Comparison of ENCODE assay signal across 9 mouse cellular contexts in the genomic region with DNA sequence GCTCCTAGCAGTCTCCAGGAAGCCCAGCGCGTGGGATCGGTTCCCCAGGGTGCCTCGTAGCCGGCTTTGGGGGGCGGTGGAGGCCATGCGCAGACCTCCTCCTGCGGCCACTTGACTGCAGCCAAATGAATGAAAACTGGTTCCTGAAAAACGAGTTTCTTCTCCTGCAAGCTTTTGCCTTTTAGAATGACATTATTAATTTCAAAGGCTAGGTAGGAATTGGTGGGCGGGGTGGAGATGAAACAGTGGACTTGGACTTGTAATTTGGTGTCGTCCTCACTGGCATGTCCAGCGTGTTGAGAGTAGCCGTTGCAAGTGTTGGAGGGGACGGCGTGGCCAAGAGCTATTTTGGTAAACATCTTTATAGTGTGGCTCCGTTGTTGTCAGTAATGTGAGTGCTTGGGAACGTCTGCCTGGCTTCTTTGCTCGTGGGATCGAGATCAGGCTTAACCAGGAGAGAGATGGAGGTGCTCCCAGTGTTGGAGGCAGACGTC. TPM values are rescaled to one million over a fixed set of nuclear protein-coding genes. Genes with fewer than 3 reads are reported as not detected.
DNase-seq lines count a peak whose midpoint lies in the region; ATAC-seq and TF ChIP-seq lines count a peak whose summit lies in the region.
"Had no signal": no experiment of that assay in that cellular context is flagged by ENCODE, and none has a peak within 500 bp of the region (broad histone marks: within the 10 kb centered on the region; RNA-seq: fewer than 3 reads in every experiment).

No protein-coding gene starts in this region.

- peak overlapping the region; percentile 99 for H3K4me2 ChIP-seq in heart, embryonic 16.5 days (ENCODE audit: low read depth, low read length)

- H3K4me1 ChIP-seq in heart, embryonic 10.5 days = peaks cover 51% of the 10 kb centered on the region
- H3K4me1 ChIP-seq in ES-E14 (ENCODE audit: control insufficient read depth in 2 of 2, insufficient read depth in 2 of 2, low read length in 2 of 2, poor library complexity in 1 of 2) = peaks cover 6 to 28% of the 10 kb centered on the region in 2 experiments; a peak in 3 of 4 replicates
- H3K4me1 ChIP-seq in heart, embryonic 16.5 days (ENCODE audit: control insufficient read depth, insufficient read depth, low read length) = peaks cover 43% of the 10 kb centered on the region
- H3K4me1 ChIP-seq in midbrain, embryonic 10.5 days = peaks cover 78% of the 10 kb centered on the region

- in situ Hi-C loops in ES-E14 (cut with MboI; ENCODE audit: low sequenced_read_pairs in 2 of 2, unreplicated experiment in 2 of 2) = loop anchor here in 1 of 2 experiments (25.0 kb wide), 2 partner anchors 245 to 370 kb away; no protein-coding TSS in a partner anchor

- 0 out of 2 replicates have a peak, but pooled peaks cover 6% of the 10 kb centered on the region for H3K27me3 ChIP-seq in heart, embryonic 10.5 days (ENCODE audit: insufficient read depth, poor library complexity, severe bottlenecking)
- 0 out of 2 replicates have a peak, but pooled peaks cover 2% of the 10 kb centered on the region for H3K27me3 ChIP-seq in heart, embryonic 16.5 days (ENCODE audit: control insufficient read depth, insufficient read depth, low read length)
- H3K27me3 ChIP-seq in midbrain, embryonic 10.5 days (ENCODE audit: low read depth, poor library complexity, severe bottlenecking) = peaks cover 40% of the 10 kb centered on the region

- H3K27ac ChIP-seq in heart, embryonic 10.5 days = peak overlapping the region; percentile 97
- peak overlapping the region; percentile 84 for H3K27ac ChIP-seq in ES-E14 (ENCODE audit: insufficient read depth, low read depth, low read length, poor library complexity, severe bottlenecking)
- H3K27ac ChIP-seq in heart, embryonic 16.5 days (ENCODE audit: low read length) = peak overlapping the region; percentile 92
- peak overlapping the region; percentile 99 for H3K27ac ChIP-seq in midbrain, embryonic 10.5 days (replicated peaks)

- H3K9ac ChIP-seq in ES-E14 (ENCODE audit: insufficient read depth, low read depth, low read length, poor library complexity, severe bottlenecking) = peak overlapping the region; percentile 94
- H3K9ac ChIP-seq in heart, embryonic 16.5 days (ENCODE audit: low read length) = peak overlapping the region; percentile 95

- peaks cover 20% of the 10 kb centered on the region for H3K36me3 ChIP-seq in heart, embryonic 10.5 days
- H3K36me3 ChIP-seq in ES-E14 (ENCODE audit: control insufficient read depth, insufficient read depth, low read length, poor library complexity, severe bottlenecking) = peaks cover 23% of the 10 kb centered on the region
- peaks cover 8% of the 10 kb centered on the region; the same call in 1 of the 2 replicates for H3K36me3 ChIP-seq in heart, embryonic 16.5 days (ENCODE audit: control insufficient read depth, insufficient read depth)
- H3K36me3 ChIP-seq in midbrain, embryonic 10.5 days = peaks cover 24% of the 10 kb centered on the region

- under 1% methylated on average over 20 of the region's 20 CpGs for WGBS in heart, embryonic 10.5 days
- 1% methylated on average over 20 of the region's 20 CpGs for WGBS in heart, embryonic 16.5 days
- under 1% methylated on average over 20 of the region's 20 CpGs for WGBS in midbrain, embryonic 10.5 days

- no peaks in the 10 kb centered on the region for H3K9me3 ChIP-seq in heart, embryonic 10.5 days
- no peaks in the 10 kb centered on the region for H3K9me3 ChIP-seq in ES-E14 (ENCODE audit: control insufficient read depth, insufficient read depth, low read depth, low read length)
- no peaks in the 10 kb centered on the region for H3K9me3 ChIP-seq in heart, embryonic 16.5 days (replicated peaks; ENCODE audit: control insufficient read depth, low read length)
- H3K9me3 ChIP-seq in midbrain, embryonic 10.5 days (replicated peaks) = no peaks in the 10 kb centered on the region

- H3K4me3 ChIP-seq in heart, embryonic 10.5 days = peak overlapping the region; percentile 89
- peak overlapping the region; percentile 88 to 96 for H3K4me3 ChIP-seq in ES-E14 (ENCODE audit: insufficient read depth in 1 of 2, low read depth in 1 of 2, low read length in 2 of 2, poor library complexity in 1 of 2, severe bottlenecking in 1 of 2)
- H3K4me3 ChIP-seq in heart, embryonic 16.5 days (ENCODE audit: low read length) = peak overlapping the region; percentile 93
- peak overlapping the region; percentile 90 for H3K4me3 ChIP-seq in midbrain, embryonic 10.5 days

- ATAC-seq in heart, embryonic 16.5 days (replicated peaks; ENCODE audit: extremely low read depth, insufficient read depth, low FRiP score) = no peak
- no peak for ATAC-seq in erythroid progenitor cell, adult 5-6 weeks (replicated peaks; ENCODE audit: low FRiP score, poor library complexity, severe bottlenecking)

- DNase-seq in heart, embryonic 10.5 days (ENCODE audit: low spot score) = no peak
- no peak for DNase-seq in heart, postnatal 4 days
- DNase-seq in ES-E14 (ENCODE audit: low read depth, low spot score) = no peak
- no peak for DNase-seq in midbrain, embryonic 10.5 days (ENCODE audit: low spot score)
- DNase-seq in urinary bladder, postnatal 36 days (ENCODE audit: low spot score in 2 of 2) = no peak
- DNase-seq in embryo, embryonic 10.5 days (ENCODE audit: low spot score) = no peak

TF ChIP-seq in ES-E14, 5 proteins besides CTCF, POLR2A, EP300 and RAD21:
- TF ChIP-seq HCFC1 (IDR thresholded peaks at IDR 0.05; ENCODE audit: borderline replicate concordance, insufficient read depth, low read length) = no peak
- no peak for TF ChIP-seq ZC3H11A (IDR thresholded peaks at IDR 0.05; ENCODE audit: borderline replicate concordance, low read depth, low read length)
- TF ChIP-seq CHD2 (IDR thresholded peaks at IDR 0.05; ENCODE audit: low read depth, low read length) = no peak
- TF ChIP-seq MAFK (IDR thresholded peaks at IDR 0.05; ENCODE audit: insufficient read depth, low read depth, low read length) = no peak
- no peak for TF ChIP-seq ZNF384 (IDR thresholded peaks at IDR 0.05; ENCODE audit: low read depth, low read length)

RNA-seq across cellular contexts. Expression of a gene that starts 0.9 kb away (rescaled TPM):
- polyA plus RNA-seq in heart, embryonic 10.5 days (2016; fragmentation: Nextera tagmentation; extraction: Ambion mirVana) = 3.9 and 4.2 TPM in 2 replicates
- total RNA-seq in heart, postnatal 4 days (2021) = 10 to 100 TPM; 14.1 to 15.3 TPM
- 63.1 and 73.6 TPM in 2 replicates for total RNA-seq in ES-E14 (2012; rRNA removed)
- 4.7 and 4.9 TPM in 2 replicates for polyA plus RNA-seq in heart, embryonic 16.5 days (2015; fragmentation: Nextera tagmentation; extraction: Ambion mirVana)
- 7.5 and 11.2 TPM in 2 replicates for polyA plus RNA-seq in midbrain, embryonic 10.5 days (2016; fragmentation: Nextera tagmentation; extraction: Ambion mirVana)
- 0.36 and 1.7 TPM in 2 replicates for total RNA-seq in erythroid progenitor cell, adult 5-6 weeks (2015; ENCODE audit: low replicate concordance)
- total RNA-seq in erythroid progenitor cell, adult 5-6 weeks (2017; ENCODE audit: low replicate concordance) = under 0.01 and 1.1 TPM in 2 replicates
- total RNA-seq: MEL had no signal

RNA-seq across cellular contexts. Expression of a gene that starts 43.7 kb away (rescaled TPM):
- polyA plus RNA-seq in heart, embryonic 10.5 days (2016; fragmentation: Nextera tagmentation; extraction: Ambion mirVana) = 23.3 and 24.9 TPM in 2 replicates
- 10 to 100 TPM; 20.8 to 23.5 TPM for total RNA-seq in heart, postnatal 4 days (2021)
- total RNA-seq in ES-E14 (2012; rRNA removed) = 82.5 and 144 TPM in 2 replicates
- 37.0 and 46.5 TPM in 2 replicates for polyA plus RNA-seq in heart, embryonic 16.5 days (2015; fragmentation: Nextera tagmentation; extraction: Ambion mirVana)
- 18.5 and 19.8 TPM in 2 replicates for polyA plus RNA-seq in midbrain, embryonic 10.5 days (2016; fragmentation: Nextera tagmentation; extraction: Ambion mirVana)
- 28.5 and 35.2 TPM in 2 replicates for total RNA-seq in erythroid progenitor cell, adult 5-6 weeks (2015; ENCODE audit: low replicate concordance)
- total RNA-seq in erythroid progenitor cell, adult 5-6 weeks (2017; ENCODE audit: low replicate concordance) = 12.9 and 19.3 TPM in 2 replicates

Comparison
In these comparisons a context has a peak if more than half of its experiments do, and no peak if none do; other contexts are left out.
1. RNA of a gene that starts 0.9 kb away (total RNA-seq): 63.1 to 73.6 TPM in ES-E14 and 14.1 to 15.3 TPM in heart, postnatal 4 days; under 0.01 to 1.7 TPM in erythroid progenitor cell, adult 5-6 weeks; every median in the first group is over 4 times any median in the second.
2. Peak in every context shown above with its lines, with median percentiles within 50 percentile points of each other: H3K27ac ChIP-seq and H3K4me3 ChIP-seq.